Mouse (Mus musculus): ENCODE results near the gene Kif26b.

The Kif26b gene

DNA sequence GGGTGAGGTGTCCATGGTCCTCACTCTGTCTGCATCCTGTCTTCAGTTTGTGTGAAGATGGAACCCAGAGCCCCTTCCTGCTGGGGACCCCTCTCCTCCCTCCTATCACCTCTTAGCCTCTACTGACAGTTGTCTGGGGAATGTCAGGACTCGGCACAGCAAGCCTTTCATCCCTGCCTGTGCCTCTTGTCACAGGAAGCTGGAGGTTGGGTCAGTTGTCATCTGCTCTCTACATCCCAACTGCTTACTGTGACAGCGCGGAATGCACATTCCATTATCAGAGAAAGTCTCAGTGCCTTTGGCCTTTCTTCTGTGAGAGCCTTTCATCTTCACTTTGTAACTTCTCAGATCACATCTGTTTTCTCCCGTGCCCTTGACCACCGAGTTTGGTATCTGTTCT, 132.6 kb downstream of the Kif26b start:
- DNase-seq (ENCODE audit: low spot score), result no peak

DNA sequence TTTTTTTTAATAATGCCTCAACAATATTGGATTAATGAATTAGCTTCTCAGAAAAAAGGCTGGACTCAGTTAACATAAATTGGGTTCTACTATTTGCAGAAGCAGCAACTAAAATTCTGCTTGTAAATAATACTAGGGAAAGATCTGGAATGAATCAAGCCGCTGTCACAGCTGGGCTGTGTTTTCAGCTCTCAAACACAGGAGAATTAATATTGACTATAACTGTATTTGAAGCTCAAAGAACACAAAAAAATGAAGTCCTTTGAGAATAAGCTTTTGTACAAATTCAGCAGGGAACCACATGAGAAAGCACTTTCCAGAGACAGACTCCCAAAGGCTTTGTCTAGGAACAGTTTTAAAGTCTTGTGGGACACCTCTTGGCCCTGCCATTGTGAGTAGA, 134.6 kb downstream of the Kif26b start:
- no peak for DNase-seq (ENCODE audit: low spot score)

DNA sequence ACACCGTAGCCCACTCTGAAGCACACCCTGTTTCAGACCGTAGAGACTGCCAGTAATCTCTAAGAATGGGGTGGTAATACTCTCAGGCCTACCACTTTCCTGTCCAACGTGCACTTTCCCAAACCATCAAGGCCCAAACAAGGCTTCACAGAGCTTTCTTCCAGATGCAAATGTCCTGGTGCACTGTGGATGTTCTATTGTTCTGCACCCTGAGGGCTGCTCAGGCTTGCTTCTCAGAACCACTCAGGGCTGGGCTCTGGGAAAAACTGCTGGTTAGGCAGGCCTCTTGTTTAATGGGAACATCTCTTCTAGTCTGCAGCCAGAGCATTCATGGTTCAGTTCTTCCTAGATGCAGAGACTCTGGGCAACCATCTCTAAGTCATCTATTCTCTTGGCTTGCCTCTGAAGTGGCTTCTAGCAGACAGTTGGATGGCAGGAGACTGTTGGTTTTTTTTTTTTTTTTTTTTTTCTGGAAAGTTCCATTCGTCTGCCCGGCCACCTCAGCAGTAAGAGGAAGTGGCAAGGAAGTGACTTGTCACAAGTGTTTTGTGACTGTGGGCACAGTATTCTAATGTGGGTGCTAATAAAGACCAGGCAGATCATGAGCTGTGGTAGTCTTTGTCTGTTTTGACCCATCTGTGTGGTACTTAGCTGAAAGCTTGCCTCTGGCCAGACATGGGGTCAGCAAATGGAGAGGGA, 135.5 kb downstream of the Kif26b start:
- no peak for DNase-seq (ENCODE audit: low spot score)

DNA sequence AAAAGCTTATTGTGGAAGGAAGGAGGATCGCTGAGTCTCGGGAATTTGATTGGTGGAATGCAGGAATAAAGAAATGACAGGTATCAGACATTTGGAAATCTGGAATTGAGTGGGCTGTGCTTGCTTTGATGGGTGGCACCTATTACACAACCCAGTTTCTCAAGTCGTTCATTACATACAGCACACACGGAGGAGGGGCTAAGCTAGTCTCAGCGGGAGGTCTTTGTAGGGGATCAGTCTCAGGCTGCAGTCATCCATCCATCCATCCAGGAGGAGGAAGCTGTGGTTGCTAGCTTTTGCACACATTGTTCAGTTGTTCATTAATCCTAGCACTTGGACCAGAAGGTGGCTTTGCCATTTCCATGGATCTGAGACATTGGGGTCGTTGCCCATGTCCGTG, 137.6 kb downstream of the Kif26b start:
- DNase-seq (ENCODE audit: low spot score), result no peak

DNA sequence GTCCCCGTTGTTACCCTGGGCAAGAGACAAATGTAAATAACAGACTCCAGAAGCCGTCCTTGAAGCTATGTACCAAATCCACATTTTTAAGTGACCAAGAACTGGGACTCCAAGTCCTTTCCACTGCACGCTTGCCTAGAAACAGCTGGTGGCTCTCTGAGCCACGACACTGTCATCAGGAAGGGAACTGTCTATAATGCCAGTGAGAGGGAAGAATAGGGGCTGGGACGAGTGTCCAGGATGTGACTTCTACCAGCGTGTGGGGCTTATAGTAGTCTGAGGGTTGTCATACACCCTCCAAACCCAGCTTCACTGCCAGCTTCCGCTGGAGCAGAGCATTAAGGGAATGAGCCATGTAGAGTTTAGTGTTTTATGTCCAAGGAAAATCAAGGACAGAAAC, 138.9 kb downstream of the Kif26b start:
- no peak for DNase-seq (ENCODE audit: low spot score)

DNA sequence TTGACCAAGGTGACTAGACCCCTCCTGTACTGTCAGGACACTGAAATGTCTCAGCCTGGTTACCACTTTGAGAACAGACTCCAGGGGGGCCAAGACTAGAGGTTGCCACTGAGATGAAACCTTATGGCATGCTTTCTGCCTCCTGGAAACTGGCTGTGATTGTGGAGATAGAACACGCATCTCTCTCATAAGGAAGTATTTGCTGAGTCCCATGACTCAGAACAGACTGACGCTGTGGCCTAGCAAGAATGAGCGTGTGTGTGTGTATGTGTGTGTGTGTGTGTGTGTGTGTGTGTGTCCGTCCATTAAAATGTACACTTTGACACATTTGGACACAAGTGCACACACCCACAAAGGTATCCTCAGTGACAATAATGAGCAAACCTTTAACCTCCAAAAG, 140.0 kb downstream of the Kif26b start:
- no peak for DNase-seq (ENCODE audit: low spot score)

DNA sequence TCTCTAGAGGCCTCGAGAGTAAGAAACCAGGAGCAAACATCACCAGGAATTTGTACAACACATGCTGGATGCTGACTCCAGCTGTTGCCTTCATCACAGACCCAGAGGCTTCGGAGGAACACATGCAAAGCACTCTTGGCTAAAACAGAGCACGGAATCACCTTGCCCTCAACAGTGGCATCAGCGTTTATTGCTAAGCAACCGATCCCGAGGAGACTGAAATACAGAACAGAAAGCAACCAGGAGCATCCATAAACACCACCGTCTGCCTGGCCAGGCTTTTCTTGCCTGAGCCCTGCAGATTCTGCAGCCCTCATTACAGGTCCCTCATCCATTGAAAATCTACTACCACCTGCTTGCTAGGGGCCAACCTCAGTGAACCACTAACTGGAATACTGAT, 144.1 kb downstream of the Kif26b start:
- no peak for DNase-seq (ENCODE audit: low spot score)

DNA sequence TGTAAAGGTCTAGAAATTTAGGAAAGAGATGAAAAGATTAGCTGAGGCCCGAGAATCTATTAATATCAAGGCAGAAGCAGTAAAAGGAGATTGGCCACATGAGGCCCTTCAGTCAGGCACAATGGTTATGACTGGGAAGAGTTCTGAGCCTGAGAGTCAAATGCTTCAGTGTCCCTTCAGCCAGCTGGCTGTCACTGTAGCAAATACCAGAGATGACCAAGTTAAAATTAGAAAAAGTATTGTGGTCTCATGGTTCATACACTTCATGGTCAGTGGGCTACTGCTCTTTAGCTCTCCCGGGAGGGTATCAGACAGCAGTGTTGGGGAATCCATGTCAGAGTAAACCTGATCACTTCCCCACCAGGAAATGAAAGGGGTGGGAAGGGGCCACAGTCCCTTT, 144.6 kb downstream of the Kif26b start:
- DNase-seq (ENCODE audit: low spot score), result no peak

DNA sequence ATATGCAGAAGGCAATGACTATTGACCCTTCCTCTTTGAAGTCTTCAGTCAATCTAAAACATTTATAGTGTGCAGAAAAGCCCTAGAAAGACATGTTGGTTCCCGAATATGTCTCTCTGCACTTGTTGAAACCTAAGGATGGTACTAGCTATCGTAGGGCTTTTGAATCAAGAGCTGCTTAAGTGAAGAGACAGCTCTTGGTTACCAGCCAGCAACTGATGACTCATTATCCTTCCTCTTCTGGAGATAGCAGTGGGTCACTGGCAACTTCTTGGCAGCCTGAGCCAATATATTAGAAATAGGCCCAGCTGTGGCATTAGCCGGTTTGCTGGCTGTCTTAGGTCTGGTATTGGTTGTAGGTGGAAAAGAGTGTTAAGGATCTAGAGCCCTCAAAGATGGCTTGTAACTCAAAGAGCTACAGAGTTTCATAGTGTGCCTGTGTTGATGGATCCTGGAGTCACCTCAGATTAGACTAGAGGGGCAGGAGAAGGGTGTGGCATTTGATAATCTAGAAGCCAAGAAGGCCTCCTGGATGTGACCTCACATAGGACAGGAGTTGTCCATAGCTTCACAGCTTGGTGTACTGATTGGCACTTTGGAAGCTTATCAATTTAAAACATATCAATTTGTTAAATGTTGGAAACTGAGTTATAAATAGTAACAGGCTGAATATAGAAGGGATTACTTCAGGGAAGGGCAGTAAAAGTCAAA, 146.8 kb downstream of the Kif26b start:
- DNase-seq (ENCODE audit: low spot score), result peak; percentile 71

DNA sequence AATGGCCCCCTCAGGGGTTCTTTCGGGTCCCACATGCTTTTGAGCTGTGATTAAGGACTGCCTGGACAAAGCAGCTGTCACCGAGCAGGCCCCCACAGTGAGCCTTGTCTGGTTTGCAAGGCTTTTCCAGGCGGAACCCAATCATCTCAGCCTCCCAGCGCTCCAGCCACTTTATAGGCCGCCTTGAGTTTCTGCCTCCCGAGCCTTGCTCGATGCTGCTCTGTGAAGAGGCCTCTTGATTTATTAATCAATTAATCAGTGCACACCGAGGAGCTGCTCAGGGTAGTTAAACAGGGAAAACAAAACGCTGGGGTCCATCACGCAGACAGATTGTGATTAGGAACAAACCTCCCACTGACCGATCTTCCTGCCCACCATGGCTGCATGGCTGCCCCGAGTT, 148.2 kb downstream of the Kif26b start:
- DNase-seq (ENCODE audit: low spot score), result no peak

DNA sequence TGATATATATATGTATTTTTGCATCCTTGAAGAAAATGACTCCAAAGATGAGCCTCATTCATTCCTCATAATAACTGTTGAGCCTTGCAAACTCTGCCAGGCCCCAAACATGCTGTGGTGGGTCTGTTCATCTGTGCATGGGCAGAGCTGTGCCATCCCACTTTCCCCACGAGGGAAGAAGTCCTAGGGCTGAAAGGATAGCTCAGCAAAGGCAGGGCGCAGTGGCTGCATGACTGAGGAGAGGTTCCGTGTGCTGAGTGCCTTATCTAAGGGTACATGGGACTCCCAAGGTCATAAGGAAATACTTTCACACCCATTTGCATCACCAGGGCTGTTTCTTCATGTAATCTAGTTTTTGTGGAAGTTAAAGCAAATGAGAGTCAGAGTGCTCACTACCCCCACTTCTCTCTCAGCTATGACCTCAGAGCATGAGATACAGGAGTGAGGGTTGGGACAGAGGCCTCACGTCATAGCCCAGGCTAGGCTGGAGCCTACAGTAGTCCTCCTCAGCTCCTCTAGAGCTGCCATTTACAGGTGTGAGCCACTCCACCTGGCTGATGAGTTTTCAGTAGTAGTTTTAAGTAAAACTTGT, 148.8 kb downstream of the Kif26b start:
- no peak for DNase-seq (ENCODE audit: low spot score)

DNA sequence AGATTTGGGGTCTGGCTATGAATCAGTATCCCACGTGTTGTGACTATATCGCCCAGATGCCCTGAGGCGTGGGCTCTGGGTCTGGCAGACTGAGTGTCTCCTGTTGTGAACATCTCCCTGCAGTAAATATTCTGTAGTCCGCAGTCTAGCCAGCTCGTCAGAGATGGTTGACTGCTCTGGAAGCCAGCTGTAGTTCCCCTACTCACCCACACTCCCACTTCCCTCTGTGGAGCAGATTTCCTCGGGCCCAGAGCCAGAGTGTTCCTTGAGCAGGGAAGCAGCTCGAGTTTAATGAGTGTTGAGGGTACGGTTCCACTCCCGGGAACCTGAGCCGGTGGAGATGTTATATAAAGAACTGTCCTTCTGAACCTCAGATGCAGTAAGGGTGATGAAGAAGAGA, 154.7 kb downstream of the Kif26b start:
- DNase-seq (ENCODE audit: low spot score), result peak; percentile 11

DNA sequence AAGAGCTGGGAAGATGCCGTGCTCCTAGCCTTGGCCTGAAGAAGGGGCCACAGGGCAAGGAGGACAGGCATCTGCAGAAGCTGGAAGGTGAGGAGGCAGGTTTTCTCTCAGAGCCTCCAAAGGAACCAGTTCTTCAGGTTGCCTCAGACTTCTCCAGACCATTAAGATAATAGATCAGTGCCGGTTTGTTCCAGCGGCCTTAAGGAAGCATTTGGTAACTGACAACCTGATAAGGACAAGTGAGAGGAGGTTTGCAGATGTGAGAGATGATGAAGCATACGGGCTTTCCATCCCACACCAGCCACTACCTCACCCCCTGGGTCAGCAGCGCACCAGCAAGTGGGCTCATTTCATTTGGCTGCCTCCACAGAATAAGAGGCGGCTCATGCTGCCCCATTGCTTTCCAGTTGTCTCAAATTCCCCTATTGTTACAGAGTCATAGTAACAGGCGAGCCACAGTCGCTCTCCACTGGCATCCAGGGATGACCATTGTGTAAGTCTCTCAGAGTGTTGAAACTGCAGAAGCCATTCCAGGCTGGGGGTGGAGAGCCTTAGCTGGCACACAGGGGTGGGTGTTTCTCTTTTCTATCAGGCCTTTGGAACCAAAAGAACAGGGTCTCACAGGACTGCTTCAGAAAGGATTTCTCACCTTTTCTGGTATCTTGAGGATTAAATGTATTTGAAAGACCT, 156.2 kb downstream of the Kif26b start:
- DNase-seq (ENCODE audit: low spot score), result no peak

DNA sequence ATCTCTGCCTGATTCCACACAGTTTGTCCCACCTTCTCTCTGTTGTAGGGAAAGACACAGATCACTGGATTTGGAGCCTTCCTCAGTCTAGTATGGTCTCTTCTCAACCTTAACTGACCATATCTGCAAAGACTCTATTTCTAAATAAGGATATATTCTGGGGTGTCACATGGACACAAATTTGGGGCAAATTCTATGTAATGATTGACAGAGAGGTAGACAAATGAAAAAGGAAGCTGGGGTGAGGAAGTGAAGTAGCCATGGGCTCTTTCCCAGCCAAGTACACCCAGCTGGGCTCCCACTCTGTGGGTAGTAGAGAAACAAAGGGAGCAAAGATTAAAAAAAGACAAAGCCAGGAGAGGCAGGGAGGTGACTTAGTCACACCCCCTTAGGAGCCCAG, 158.0 kb downstream of the Kif26b start:
- no peak for DNase-seq (ENCODE audit: low spot score)

DNA sequence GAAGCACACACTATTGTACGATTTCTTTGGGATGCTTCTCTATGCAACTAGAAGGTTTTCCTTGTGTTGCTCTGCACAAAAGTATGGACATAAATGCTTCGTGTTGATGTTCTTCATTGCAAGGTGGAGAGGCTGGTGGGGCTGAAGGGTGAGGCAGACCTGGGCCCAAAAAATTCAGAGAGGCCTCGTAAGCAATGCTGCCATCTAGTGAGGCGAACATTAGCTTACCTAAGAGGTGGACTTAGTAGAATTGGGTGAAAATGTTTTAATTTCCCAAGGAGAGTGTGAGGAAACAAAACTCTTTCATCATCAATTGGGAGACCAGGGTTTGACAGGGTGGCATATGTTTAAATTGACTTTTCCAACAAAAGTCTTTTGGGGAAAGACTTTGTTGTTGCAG, 160.6 kb downstream of the Kif26b start:
- DNase-seq (ENCODE audit: low spot score), result no peak

DNA sequence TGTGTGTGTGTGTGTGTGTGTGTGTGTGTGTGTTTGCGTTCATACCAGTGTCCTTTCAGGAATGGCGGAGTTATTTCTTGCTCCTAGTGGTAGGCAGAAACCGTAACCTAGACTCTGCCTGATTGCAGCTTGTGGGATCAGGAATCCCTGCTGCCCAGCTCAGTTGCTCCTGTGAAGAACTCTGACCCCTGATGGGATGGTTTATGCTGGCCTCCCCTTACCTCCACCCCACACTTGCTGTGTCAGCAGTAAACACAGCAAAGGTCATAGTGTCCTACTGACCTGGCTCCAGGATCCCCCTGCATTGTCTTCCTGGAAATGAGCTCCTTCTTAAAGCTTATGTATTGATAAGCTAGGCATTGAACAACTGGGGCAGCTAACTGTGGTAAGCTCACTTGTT, 162.8 kb downstream of the Kif26b start:
- no peak for DNase-seq (ENCODE audit: low spot score)

DNA sequence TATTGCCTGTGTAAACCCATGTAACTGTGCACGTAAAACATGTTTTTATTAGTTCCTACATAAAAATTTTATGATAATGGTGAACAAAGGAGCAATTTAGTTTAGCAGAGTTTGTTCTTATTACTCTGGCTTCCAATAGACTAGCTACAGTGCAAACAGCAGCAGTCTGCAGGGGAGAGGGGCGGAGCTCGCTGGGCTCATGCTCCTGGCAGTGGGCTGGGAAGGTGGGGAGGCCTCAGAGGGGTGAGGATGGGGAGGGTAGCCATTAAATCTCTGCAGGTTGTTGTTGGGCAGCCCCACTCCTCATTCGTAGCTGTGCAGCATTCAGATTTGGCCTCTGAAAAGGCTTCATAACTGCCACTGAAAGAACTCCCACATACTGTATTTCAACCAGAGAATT, 171.2 kb downstream of the Kif26b start:
- DNase-seq (ENCODE audit: low spot score), result no peak

DNA sequence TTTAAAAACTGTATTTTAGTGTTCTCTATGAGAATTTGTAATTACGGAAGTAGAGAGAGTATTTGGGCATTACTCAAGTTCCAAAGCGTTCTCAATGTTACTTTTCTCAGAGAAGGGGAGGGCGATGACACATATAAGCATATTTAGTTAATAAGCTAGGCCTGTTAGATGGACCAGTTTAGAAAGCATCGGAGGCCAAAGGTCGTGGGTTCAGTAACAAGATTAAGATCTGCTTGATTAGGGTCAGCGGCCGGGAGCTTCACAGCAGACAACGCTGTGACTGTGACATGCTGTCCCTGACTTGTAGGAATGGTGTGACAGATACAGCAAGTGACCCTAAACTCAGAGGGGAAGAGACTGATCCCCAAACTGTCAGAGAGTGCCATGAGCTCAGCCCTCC, 174.6 kb downstream of the Kif26b start:
- DNase-seq (ENCODE audit: low spot score), result no peak

DNA sequence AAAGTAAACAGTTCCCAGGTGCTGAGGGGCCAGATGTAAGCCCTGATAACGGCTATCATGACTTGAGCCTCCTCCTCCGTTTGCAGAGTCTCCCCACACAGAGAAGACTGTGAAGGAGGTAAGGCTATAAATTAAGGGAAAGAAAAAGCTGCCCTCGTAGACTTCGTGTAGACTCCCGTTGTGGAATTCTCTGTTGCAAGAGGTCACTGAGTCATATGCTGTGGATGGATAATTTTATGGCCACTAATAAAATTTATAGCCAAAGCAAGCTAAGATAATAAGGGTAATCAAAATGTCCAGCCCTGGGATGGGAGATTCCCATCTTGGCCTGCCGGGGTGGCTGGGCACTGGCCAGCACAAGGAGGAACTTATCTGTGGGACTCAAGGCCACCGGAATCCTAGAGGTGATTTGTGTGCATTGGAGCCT, 179.0 kb downstream of the Kif26b start:
- peak; percentile 23 for DNase-seq (ENCODE audit: low spot score)

DNA sequence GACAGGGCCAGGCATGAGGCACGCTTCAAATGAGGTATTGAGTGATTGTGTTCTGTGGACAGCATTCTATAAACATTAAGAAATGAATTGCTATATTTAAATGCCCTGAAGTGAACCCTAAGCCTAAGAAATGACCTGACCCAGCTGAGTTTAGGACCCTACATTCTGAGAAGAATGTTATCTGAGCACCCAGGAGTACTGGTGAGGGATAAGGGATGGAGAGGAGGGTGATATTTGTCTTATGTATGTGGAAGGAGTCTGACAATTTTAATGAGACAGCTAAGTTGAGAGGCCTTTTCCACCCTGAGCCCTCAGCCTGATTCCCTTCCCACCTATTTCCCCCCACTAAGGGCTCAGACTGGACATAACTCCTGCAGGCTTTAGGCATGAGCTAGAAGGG, 179.4 kb downstream of the Kif26b start:
- DNase-seq (ENCODE audit: low spot score), result no peak

DNA sequence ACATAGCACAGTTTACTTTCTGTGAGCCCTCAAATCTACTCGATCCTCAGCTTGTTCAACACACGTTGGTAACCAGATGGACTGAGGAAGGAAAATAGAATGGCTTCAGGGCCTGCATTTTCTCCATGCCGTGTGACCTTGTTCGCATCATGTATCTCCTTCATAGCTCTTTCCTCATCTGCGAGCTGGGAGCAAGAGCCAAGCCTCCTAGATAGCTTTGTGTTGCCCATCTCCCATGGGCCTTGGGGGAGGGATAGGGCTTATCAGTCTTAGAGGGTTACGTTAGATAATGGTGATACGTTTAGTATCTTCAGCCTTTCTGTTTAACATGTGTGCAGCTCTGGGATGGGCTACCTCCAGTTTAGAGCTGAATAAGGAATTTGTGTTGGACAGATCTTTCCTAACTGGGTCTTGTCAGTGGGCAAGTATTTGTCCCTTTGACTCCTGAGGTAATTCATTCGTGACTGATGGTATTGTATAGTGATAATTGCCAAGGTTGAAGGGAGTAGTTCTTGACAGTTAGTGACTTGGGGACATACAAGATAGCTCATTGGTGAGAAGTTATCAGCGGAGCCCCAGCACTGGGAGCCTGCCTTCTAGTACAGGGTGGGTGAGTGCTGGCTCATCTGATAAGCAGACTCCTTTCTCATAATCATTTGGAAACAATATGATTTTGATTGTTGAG, 183.4 kb downstream of the Kif26b start:
- DNase-seq (ENCODE audit: low spot score), result no peak

DNA sequence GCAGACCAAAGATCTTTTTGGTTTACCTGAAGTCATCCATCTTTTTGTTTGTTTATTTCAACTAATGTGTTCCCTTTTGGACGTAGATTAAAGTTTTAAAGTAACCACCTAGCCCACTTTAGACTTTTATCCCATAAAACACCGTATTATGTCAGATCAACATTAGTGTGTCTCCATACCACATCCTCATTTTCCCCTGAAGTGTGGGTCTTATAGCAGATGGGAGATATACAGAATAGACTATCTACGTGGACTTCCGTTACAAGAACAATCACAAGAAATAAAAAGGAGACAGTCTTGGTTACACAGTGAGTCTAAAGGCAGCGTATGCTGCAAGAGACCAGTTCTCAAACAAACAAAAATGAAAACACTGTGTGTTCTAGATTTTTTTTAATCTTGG, 185.3 kb downstream of the Kif26b start:
- DNase-seq (ENCODE audit: low spot score), result no peak
